Mouse (Mus musculus) testis, adult 2 months (tissue): ENCODE results near the gene Ctsl.

Experiments
- CTCF ChIP-seq: fragments of 200-500 bp; IDR thresholded peaks from 2 replicates; pipeline ENCODE4 v1.5.1; 2012; ENCODE audit warnings: low read depth, mild to moderate bottlenecking, inconsistent platforms, low read length, moderate library complexity; ENCODE audit not compliant: control insufficient read depth, insufficient read depth, insufficient replicate concordance
- POLR2A ChIP-seq: fragments of 200-500 bp; IDR thresholded peaks from 2 replicates; pipeline ENCODE4 v1.6.1; 2012; ENCODE audit warnings: low read depth, mild to moderate bottlenecking, inconsistent platforms, low read length, moderate library complexity; ENCODE audit not compliant: control insufficient read depth

GRCm38 (mm10) chr13:64412752-64413257 lies 42.1 kb upstream of the Ctsl start:
- TF ChIP-seq CTCF (no peak), POLR2A (no peak)
